Mouse (Mus musculus) heart, postnatal 0 days (tissue): ENCODE measurements around the gene Arhgap44. TPM values are rescaled to one million over a fixed set of nuclear protein-coding genes. Genes with fewer than 3 reads are reported as not detected.

ENCODE experiments used
- ATAC-seq: fragments of 200-750 bp; cut with Nextera tagmentation; 2 replicates; pipeline ENCODE4 v1.8.0; 2017; ENCODE audit warnings: low read depth, moderate number of reproducible peaks, moderate library complexity; ENCODE audit not compliant: insufficient read depth
- DNase-seq: peaks from one replicate; pipeline ENCODE4 v3.0.0-alpha.2; 2016; ENCODE audit warnings: low spot score
- H3K27ac ChIP-seq: fragments of 300-500 bp; sonication (generic); 2 replicates; pipeline ENCODE4 v1.5.1; 2014; ENCODE audit warnings: low read depth, mild to moderate bottlenecking
- H3K27me3 ChIP-seq: fragments of 300-500 bp; sonication (generic); 2 replicates; pipeline ENCODE4 v1.6.1; 2014; ENCODE audit warnings: low read length, mixed read lengths; ENCODE audit not compliant: control insufficient read depth, insufficient read depth
- H3K36me3 ChIP-seq: fragments of 300-500 bp; sonication (generic); replicated peaks from 2 replicates; pipeline ENCODE4 v1.6.1; 2014; ENCODE audit warnings: low read length, mixed read lengths; ENCODE audit not compliant: control insufficient read depth, insufficient read depth
- H3K4me1 ChIP-seq: fragments of 300-500 bp; sonication (generic); 2 replicates; pipeline ENCODE4 v1.6.1; 2014; ENCODE audit warnings: antibody characterized with exemption; ENCODE audit not compliant: control insufficient read depth, insufficient read depth
- H3K4me2 ChIP-seq: fragments of 300-500 bp; sonication (generic); 2 replicates; pipeline ENCODE4 v1.6.1; 2014; ENCODE audit warnings: low read depth, mild to moderate bottlenecking, low read length, moderate library complexity
- H3K4me3 ChIP-seq: fragments of 300-500 bp; sonication (generic); 2 replicates; pipeline ENCODE4 v1.5.1; 2014; ENCODE audit warnings: low read depth, low read length
- H3K9ac ChIP-seq: fragments of 300-500 bp; sonication (generic); replicated peaks from 2 replicates; pipeline ENCODE4 v1.6.1; 2014; ENCODE audit warnings: low read depth, low read length, mixed read lengths
- H3K9me3 ChIP-seq: fragments of 300-500 bp; sonication (generic); replicated peaks from 2 replicates; pipeline ENCODE4 v1.6.1; 2016; ENCODE audit warnings: low read length; ENCODE audit not compliant: control insufficient read depth
- CTCF ChIP-seq: IDR thresholded peaks from 2 replicates; pipeline ENCODE4 v1.5.1; 2016; ENCODE audit warnings: antibody characterized with exemption, control low read depth, low read depth
- EP300 ChIP-seq: IDR thresholded peaks from 2 replicates; pipeline ENCODE4 v1.6.1; 2016; ENCODE audit warnings: antibody characterized with exemption, low read depth
- WGBS: fragments of 180-500 bp; shearing (Covaris S2); extraction: QIAGEN DNeasy Blood & Tissue Kit; methylation state at CpG from one replicate; pipeline ENCODE4 v1.1.7; 2014; 5-methylcytosine and 5-hydroxymethylcytosine counted together
- polyA plus RNA-seq: library from polyadenylated mRNA; unstranded; fragments of >200 nt; fragmentation: Nextera tagmentation; extraction: Ambion mirVana; gene quantifications from 2 replicates; pipeline ENCODE4 v1.2.1, GENCODE M21; 2015
- total RNA-seq: library from RNA; depleted of rRNA; stranded (reverse); fragments of >200 nt; gene quantifications from 2 replicates; pipeline ENCODE4 v1.2.3, GENCODE M21; 2014; ENCODE audit warnings: low replicate concordance

The Arhgap44 gene
- total and polyA plus RNA-seq, 2 experiments from 2014 or later = 8.5 to 17.7 TPM

DNA sequence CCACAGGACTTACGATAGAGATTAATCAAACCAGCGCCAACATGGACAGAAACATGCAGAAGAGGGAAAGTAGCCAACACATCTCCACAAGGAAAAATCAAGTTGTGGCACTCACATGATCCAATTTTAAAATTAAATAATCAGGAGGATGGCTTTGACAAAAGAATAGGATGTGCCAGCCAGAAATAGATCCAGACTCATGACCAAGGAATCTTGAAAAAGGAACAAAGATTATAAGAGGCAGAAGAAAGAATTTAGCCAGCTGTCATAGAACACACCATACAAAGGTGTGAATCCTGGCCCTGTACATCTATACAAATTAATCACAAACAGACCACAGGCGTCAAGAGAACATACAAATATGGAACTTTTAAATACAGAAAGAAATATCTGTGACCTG is 82.5 kb downstream of the Arhgap44 start:
- H3K27me3 ChIP-seq = no peaks in the 10 kb centered on the region
- no peaks in the 10 kb centered on the region for H3K4me1 ChIP-seq
- peak; percentile 72; the same call in 1 of the 2 replicates for ATAC-seq
- H3K27ac ChIP-seq = peak overlapping the region; percentile 57
- TF ChIP-seq CTCF (no peak), EP300 (peak; percentile 84)
- H3K9ac ChIP-seq = no peak overlapping the region
- no peaks in the 10 kb centered on the region for H3K9me3 ChIP-seq
- no peaks in the 10 kb centered on the region for H3K36me3 ChIP-seq
- no peak overlapping the region for H3K4me2 ChIP-seq
- no peak overlapping the region for H3K4me3 ChIP-seq
- 54% methylated on average over 3 of the region's 3 CpGs for WGBS
- DNase-seq = peak; percentile 53

DNA sequence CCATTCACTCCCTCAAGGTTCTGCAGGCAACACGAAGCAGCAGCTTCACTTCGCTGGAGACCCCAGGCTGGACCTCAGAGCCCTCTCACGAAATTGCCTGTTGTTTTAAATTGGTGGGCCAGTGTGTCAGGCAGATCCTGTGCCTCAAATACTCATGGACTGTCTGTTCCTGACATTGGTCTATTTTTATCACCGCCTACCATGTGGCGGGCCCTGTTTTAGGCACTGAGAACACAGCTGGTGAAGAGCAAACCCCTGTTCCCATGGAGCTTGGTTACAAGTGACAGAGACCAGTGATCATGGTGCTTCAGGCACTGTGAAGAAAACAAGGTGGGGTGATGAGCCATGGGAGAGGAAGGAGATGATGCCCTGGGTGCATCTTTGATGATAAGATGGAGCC is 93.2 kb downstream of the Arhgap44 start:
- Histone ChIP-seq H3K9ac (no peak overlapping the region), H3K27me3 (no peaks in the 10 kb centered on the region), H3K9me3 (no peaks in the 10 kb centered on the region; the same call in 1 of the 2 replicates), H3K4me1 (no peaks in the 10 kb centered on the region; the same call in 1 of the 2 replicates), H3K4me2 (no peak overlapping the region), H3K36me3 (peaks cover 7% of the 10 kb centered on the region; the same call in 1 of the 2 replicates), H3K4me3 (no peak overlapping the region), H3K27ac (peak overlapping the region; percentile 68)
- WGBS = 61% methylated on average over 5 of the region's 5 CpGs
- DNase-seq (no peak), ATAC-seq (peak; percentile 73)
- TF ChIP-seq CTCF (no peak), EP300 (no peak)

- H3K4me2 ChIP-seq = no peak overlapping the region
- H3K27me3 ChIP-seq = no peaks in the 10 kb centered on the region
- no peak overlapping the region for H3K4me3 ChIP-seq
- WGBS = 55% methylated on average over 4 of the region's 4 CpGs
- H3K9ac ChIP-seq = no peak overlapping the region
- no peaks in the 10 kb centered on the region; the same call in 1 of the 2 replicates for H3K9me3 ChIP-seq
- peaks cover 5% of the 10 kb centered on the region; the same call in 1 of the 2 replicates for H3K36me3 ChIP-seq
- DNase-seq = peak; percentile 57
- peak; percentile 58; the same call in 1 of the 2 replicates for ATAC-seq
- peak overlapping the region; percentile 68 for H3K27ac ChIP-seq
- no peaks in the 10 kb centered on the region; the same call in 1 of the 2 replicates for H3K4me1 ChIP-seq
- TF ChIP-seq EP300 = no peak
- no peak for TF ChIP-seq CTCF
Observed at GRCm38 (mm10) chr11:65069051-65069450, 93.7 kb downstream of the Arhgap44 start.

- Histone ChIP-seq H3K4me2 (no peak overlapping the region), H3K4me1 (no peaks in the 10 kb centered on the region; the same call in 1 of the 2 replicates), H3K4me3 (no peak overlapping the region), H3K9me3 (no peaks in the 10 kb centered on the region), H3K9ac (no peak overlapping the region), H3K36me3 (no peaks in the 10 kb centered on the region; the same call in 1 of the 2 replicates), H3K27ac (no peak overlapping the region), H3K27me3 (no peaks in the 10 kb centered on the region)
- TF ChIP-seq CTCF (no peak), EP300 (no peak)
- no peak for ATAC-seq
- WGBS = 83% methylated on average over 13 of the region's 13 CpGs
- no peak for DNase-seq
Observed at GRCm38 (mm10) chr11:65065201-65065600, 97.6 kb downstream of the Arhgap44 start.

DNA sequence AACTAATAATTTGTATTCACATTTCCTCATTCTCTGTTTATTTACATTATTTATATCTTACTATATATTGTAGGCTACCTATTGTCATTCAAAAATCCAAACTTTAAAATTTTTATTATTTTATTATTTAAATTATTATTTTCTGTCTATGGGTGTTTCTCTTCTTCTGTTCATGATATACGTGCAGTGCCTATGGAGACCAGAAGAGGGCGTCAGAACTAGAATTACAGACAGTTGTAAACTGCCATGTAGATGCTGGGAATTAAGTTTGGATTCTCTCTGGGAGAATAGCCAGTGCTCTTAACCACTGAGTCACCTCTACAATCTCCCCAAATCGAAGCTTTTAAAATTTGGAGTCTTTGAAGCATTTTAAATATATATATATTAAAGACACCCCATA is 101.3 kb downstream of the Arhgap44 start:
- DNase-seq (no peak), ATAC-seq (no peak)
- Histone ChIP-seq H3K27ac (no peak overlapping the region), H3K4me3 (no peak overlapping the region), H3K4me1 (peaks cover 8% of the 10 kb centered on the region), H3K4me2 (no peak overlapping the region), H3K9me3 (no peaks in the 10 kb centered on the region), H3K27me3 (no peaks in the 10 kb centered on the region), H3K36me3 (no peaks in the 10 kb centered on the region; the same call in 1 of the 2 replicates), H3K9ac (no peak overlapping the region)
- TF ChIP-seq CTCF (peak; percentile 35), EP300 (no peak)
- 62% methylated on average over 3 of the region's 3 CpGs for WGBS

DNA sequence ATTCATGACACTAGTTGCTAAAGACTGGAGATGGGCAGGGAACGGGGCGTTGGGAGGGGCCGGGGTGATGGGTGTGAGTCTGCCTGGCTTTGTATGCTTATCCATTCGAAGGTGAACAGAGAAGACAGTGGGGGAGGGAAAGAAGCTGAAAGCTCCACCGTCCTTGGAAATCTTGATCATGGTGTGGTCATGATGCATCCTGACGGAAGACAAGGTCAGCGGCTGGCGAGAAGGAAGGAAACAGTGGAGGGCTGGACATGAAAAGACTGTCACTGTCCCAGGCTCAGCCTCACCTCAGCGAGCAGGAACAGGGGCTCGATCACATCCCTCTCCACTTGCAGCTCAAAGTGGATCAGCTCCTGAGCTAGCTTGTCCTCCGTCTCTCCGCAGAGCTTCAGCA is 103.2 kb downstream of the Arhgap44 start:
- Histone ChIP-seq H3K36me3 (no peaks in the 10 kb centered on the region; the same call in 1 of the 2 replicates), H3K4me3 (no peak overlapping the region), H3K4me1 (peaks cover 18% of the 10 kb centered on the region), H3K9ac (no peak overlapping the region), H3K27ac (no peak overlapping the region), H3K9me3 (no peaks in the 10 kb centered on the region), H3K4me2 (no peak overlapping the region), H3K27me3 (no peaks in the 10 kb centered on the region)
- no peak for TF ChIP-seq CTCF
- TF ChIP-seq EP300 = no peak
- WGBS = 84% methylated on average over 12 of the region's 12 CpGs
- ATAC-seq (no peak), DNase-seq (no peak)
